Mouse (Mus musculus) spleen, adult 12 weeks (tissue): ENCODE measurements around the gene 3110082I17Rik.

Experiments used
- DNase-seq: peaks from one replicate; pipeline ENCODE4 v3.0.0; 2022; ENCODE audit warnings: low spot score

Gene 3110082I17Rik

GRCm38 (mm10) chr5:139394399-139394798 lies 65.9 kb downstream of the 3110082I17Rik start:
- no peak for DNase-seq

GRCm38 (mm10) chr5:139393197-139393588 lies 67.1 kb downstream of the 3110082I17Rik start:
- DNase-seq: no peak

DNA sequence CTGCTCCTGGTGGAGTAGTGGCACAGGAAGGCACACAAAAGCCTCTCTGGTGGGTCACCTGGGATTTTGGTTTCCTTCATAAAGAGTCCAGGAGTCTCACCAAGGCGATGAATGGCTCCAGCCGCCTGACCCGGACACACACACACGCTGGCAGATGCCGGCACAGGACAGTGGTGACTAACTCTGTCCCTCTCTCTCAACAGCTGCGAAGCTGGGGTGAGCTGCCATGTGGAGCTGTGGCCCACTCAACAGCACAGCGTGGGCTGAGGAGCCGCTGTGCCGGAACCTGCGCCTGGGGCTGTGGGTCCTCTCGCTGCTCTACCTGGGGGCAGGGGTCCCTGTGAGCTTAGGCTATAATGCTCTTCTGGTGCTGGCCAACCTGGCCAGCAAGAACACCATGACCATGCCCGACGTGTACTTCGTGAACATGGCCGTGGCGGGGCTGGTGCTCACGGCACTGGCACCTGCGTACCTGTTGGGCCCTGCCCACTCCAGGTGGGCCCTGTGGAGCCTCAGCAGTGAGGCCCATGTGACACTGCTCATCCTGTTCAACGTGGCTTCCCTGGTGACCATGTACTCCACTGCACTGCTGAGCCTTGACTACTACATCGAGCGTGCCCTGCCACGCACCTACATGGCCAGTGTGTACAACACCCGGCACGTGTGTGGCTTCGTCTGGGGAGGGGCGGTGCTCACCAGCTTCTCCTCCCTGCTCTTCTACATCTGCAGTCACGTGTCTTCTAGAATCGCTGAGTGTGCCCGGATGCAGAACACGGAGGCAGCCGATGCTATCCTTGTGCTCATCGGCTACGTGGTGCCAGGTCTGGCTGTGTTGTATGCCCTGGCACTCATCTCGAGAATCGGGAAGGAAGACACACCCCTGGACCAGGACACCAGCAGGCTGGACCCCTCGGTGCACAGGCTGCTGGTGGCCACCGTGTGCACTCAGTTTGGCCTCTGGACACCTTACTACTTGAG lies 67.8 kb downstream of the 3110082I17Rik start:
- DNase-seq: no peak

DNA sequence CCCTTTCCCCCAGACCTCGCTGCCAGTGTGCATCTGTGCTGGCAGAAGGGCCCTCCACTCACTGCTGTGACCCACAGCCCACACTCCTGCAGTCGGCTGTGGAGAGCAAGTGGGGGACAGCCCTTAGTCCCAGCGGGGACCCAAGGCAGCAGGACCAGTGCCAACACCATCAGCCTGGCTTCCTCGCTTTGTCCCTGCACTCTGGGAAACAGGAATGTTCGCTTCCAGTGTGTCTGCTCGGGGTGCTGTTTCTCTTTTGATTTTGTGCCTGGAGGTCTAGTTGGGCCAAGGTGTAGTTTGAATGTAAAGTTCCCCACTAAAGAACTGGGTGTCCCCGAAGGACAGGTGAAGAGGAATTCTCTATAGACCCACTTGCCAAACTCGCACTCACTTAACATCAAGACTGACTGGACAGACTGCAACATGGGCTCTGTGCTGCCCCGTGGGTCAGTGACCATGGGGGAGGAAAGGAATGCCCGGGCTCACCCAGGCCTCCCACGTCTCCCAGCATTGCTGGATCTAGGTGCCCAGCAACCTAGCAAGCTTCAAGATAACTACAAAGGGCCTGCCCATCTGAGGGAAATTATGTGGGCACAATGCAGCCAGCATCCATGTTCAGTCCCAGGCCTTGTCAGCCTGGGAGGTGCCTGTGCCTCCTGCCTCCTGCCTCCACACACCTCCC lies 68.9 kb downstream of the 3110082I17Rik start:
- no peak for DNase-seq

- DNase-seq: peak; percentile 32
Measured at GRCm38 (mm10) chr5:139390324-139391119, 69.8 kb downstream of the 3110082I17Rik start.

DNA sequence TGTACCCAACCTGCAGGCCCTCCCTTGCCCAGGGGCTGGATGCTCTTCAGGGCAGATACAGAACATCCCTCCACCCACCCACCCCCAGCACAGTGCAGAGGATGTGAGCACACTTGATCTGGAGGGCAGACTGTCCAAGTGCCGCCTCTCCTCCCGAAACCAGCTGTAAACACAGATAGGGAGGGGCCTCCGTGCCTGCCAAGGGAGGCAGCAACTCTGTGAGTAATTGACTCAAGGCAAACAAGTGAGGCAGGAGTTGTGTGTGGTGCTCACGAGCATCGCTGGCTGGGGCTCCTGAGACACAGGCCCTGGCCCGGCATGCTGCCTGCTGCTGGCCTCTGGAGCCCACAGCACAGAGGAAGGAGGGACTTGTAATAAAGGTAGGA lies 70.7 kb downstream of the 3110082I17Rik start:
- DNase-seq: peak; percentile 75

GRCm38 (mm10) chr5:139388694-139389675 lies 71.3 kb downstream of the 3110082I17Rik start:
- DNase-seq: peak; percentile 50

DNA sequence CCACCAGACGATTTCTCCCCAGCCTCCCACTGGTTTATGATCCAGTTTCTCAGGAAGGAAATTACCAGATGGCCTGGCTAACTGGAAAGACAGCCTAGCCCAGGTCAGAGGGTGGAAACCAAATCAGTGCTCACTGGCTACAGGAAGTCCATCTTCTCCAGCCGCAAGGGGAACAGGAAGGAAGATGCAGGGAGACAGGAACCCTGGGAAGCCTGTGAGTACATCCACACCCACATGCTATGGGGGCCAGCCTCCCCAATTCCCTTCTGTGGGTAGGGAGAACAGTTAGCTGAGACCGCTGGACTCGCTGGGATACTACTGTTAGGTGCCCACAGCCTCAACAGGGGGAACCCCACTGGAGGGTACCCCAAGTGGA lies 72.1 kb downstream of the 3110082I17Rik start:
- DNase-seq: no peak

- no peak for DNase-seq
Measured at GRCm38 (mm10) chr5:139387329-139388194, 72.8 kb downstream of the 3110082I17Rik start.

DNA sequence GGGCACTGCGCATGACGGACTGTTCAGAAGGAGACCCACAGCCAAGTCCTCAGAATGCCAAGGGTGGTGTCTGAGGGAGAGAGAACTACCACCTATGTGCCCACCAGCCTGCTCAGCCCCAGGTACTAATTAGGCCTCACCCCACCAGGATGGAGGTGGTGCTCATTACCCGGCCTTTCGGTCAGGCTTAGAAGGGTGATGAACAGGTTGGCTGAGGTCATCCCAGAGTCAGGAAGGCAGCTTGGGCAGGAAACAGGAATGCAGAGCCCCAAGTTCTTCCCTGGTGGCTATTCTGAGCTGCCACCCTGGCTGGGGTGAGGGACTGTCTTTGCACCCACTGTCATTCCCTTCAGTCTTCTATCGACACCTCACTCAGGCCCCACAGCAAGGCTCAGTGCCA lies 74.3 kb downstream of the 3110082I17Rik start:
- no peak for DNase-seq

DNA sequence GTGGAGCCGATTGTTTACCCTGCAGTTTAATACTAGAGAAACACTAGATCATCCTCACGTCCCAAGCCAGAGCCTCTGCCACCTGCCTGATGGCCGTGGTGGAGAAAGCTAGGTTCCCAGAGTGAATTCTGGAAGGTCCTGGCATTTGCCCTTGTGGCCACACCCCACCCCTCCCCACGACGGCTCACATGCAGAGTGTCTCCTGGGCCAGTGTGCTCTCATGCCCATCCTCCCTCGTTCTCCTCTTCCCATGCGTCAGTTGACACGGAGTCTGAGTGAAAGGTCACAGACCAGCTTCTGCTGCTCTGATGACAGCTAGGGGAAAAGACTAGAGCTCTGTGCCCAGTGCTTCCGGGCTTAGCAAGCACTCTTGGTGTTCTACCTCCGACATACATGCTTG lies 75.8 kb downstream of the 3110082I17Rik start:
- no peak for DNase-seq

DNA sequence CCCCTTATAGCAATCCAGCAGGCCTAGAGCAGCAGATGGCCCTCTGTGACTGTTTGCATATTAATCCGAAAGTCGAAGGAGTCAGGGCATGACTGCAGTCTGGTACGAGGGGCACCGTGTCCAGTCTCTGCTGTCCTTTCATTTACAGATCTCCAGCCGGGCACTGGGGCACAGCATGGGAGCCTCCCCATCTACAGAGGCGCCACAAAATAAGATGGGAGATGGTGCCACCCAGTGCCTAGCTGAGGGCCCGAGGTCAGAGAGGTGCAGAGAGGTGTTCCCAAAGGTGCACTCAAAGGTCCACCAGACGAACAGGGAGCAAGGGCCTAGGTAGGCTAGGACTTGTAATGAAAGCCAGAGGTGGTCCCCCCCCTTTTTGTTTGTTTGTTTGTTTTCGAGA lies 77.1 kb downstream of the 3110082I17Rik start:
- DNase-seq: no peak

DNA sequence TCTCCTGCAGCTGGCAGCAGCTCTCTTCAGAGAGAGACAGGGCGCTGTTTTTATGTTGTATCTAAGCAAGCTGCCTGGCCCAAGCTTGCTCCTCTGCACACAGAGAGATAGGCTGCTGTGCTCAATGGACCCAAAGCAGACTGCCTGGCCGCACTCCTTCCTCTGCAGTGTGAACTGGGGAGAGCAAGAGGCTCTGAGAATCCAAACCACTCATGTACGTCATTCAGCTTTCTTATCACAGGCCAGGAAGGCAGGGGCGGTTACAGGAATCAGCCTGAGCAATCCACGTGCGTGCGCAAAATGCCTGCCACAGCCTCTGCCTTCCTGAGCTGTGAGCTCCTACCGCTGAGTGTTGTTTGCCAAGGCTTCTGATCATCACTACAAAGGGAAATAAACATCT lies 77.6 kb downstream of the 3110082I17Rik start:
- peak; percentile 66 for DNase-seq

GRCm38 (mm10) chr5:139381586-139382513 lies 78.5 kb downstream of the 3110082I17Rik start:
- peak; percentile 67 for DNase-seq

GRCm38 (mm10) chr5:139380385-139381248 lies 79.7 kb downstream of the 3110082I17Rik start:
- DNase-seq: peak; percentile 84

DNA sequence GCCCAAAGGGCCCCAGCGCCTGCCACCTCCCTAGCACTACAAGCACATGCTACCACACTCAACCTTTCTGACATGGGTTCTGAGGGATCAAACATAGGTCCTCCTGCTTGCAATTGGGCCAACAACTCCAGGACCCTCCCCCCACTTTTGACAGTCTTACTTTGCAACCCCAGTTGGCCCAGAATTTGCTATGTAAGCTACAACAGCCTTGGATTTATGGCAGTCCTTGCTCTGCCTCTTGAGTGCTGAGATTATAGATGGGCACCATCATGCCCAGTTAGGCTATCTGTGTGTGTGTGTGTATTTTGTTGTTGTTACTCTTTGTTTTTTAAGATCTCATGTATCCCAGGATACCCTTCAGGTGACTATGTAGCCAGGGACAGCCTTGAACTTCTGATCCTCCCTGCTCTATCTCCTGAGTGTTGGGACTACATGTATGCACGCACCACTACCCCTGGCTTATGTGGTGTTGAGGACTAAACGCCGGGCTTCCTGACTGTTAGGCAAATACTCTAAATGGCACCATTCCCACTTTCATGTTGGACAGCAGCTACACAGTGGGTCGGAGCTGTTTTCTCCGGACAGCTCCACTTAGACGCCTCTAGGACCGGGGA lies 80.4 kb downstream of the 3110082I17Rik start:
- DNase-seq: no peak

DNA sequence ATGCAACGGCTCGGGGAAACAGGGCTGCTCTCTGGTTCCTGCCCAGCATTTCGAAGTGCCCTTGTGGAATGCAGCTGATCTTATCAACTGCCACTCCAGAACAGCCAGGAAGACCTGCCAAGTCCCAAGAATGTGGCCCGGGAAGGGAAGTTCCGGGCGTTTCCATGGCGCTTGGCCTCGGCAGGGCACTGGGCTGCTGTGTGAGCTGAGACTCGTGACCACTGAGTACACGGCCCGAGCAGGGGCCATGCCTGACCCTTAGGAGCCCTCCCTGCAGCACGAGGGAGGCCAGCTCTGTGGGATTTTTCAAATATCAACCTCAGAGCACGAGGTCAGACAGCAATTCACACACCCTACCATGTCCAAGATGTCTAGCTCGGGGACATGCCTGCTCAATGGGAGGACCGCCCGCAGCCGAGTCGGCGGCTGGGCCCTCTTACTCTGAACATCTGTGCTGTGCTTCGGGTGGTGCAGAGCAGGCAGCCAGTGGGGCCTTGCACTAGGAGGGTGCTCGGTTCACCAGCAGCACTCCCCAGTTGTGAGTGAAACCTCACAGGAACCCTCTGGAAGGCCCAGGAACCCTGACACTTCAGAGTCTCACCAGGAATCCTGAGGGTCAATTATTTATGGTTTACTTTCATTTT lies 81.2 kb downstream of the 3110082I17Rik start:
- no peak for DNase-seq
